Mouse (Mus musculus) left cerebral cortex, adult 18-20 months (tissue): ENCODE data around the gene Ank. TPM values are rescaled to one million over a fixed set of nuclear protein-coding genes. Genes with fewer than 3 reads are reported as not detected.
A peak's percentile ranks its signal among the peaks of the same experiment; 100 is the strongest.

Experiments
- DNase-seq, 2 experiments: peaks; one replicate each; pipeline ENCODE4 v3.0.0; 2021 to 2022; ENCODE audit warnings: low spot score in 2 of 2, mixed read lengths in 1 of 2
- total RNA-seq, 2 experiments: library from RNA; stranded (reverse); gene quantifications; 2 replicates each; pipeline ENCODE4 v1.2.3; 2021

Ank gene
- total RNA-seq, 2 experiments from 2014 or later, result 185 to 192 TPM

DNA sequence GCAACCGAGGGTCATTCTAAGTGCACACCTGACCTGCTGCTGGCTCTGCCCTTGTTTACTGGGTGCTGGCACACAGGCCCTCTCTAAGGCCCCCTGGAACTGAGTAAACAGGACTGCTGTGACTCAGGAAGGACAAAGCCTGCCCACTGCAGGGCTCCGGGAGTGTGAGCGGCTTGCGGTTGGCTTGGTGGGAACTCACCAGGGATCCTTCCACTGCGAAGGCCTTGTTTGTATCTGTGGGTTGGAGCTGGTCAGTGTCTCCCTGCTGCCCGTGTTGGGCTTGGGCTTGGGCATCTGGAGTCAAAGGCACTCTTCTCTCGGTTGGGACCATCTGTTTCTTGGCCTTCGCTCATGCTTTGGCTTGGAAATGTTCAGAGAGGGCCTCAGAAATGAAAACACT is 129.1 kb downstream of the Ank start:
- no peak for DNase-seq

- peak; percentile 41 to 51 for DNase-seq
Observed at GRCm38 (mm10) chr15:27596463-27597140, 130.1 kb downstream of the Ank start.

DNA sequence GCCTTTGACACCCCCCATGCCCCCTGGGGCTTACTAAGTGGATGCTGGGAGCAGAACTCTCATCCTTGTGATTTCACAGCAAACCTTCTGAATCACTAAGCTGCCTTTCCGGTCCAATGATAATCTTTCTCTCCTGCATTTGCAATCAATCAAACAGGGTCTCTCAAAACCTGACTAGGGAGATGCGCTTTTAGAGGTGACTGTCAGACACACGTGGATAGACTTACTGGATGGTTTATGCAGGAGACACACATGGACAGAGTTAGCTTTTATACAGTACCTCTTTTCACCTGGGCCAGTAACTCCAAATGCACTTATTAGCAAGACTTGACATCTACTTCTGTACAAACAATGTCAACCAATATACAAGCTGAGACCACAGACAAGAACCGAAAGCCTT is 131.0 kb downstream of the Ank start:
- no peak for DNase-seq

DNA sequence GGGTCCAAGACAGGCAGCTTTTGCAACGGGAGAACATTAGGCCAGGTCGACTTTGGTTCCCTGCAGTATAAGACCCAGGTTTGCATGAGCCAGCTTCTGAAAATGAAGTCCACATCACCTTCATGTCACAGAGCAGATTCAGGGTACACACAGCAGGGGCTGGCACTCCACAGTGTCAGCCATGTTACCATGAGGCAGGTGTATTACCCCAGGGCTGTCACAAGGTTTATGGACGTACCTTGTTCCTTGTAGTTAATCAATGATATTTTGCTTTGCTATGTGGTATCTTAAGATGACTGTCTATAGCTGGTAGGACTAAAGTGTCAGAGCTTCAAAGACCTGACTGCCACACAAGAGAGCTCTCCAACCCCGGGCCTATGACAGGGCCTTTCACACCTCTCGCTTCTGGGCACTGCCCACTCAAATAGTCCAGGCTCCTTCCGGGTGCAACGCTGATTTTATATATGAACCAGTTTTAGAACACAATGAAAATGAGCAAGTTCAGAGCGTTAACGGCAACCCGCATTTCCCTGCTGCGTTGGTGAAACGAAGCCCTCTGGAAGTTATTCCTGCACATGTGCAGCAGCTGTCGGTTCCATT is 132.4 kb downstream of the Ank start:
- DNase-seq, result no peak

DNA sequence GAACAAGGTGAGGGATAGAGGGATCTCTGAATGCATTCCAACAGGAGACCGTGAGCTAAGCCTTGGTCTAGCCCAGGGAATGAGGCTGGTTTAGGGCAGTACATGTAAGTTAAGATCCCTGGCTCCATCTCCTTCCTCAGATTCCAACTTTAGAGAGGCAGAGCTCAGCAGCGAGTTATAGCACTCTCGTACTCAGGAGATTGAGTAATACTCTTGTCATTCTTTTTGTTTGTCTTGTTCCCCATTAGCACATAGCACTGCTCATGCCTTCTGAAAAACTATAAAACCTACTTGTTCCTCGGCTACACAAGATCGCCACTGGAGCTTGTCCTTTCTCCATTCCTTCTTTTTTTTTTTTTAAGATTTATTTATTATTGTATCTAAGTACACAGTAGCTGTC is 134.0 kb downstream of the Ank start:
- DNase-seq, result no peak

- DNase-seq, result no peak
Observed at GRCm38 (mm10) chr15:27604558-27604957, 138.1 kb downstream of the Ank start.

DNA sequence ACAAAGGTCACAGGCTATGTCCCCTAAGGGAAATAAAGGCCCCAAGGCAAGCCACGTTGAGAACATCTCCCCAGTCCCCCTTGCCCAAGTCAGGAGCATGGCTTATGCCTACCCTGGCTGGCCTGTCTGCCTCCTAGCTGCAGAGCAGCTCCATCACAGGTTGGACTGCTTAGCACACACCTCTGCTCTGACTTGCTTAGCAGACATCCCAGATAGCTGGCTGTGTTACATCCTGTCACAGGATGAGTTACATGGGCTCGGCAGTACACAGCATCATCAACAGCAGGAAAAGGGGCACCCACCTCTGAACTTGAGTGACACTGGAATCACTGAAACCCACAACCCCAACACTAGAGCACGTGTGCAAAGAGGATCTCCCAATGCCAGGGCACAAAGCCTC is 138.8 kb downstream of the Ank start:
- DNase-seq, result no peak

- no peak for DNase-seq
Observed at GRCm38 (mm10) chr15:27609554-27609953, 143.1 kb downstream of the Ank start.

- DNase-seq, result peak; percentile 71 to 72
Observed at GRCm38 (mm10) chr15:27612533-27613221, 146.2 kb downstream of the Ank start.

DNA sequence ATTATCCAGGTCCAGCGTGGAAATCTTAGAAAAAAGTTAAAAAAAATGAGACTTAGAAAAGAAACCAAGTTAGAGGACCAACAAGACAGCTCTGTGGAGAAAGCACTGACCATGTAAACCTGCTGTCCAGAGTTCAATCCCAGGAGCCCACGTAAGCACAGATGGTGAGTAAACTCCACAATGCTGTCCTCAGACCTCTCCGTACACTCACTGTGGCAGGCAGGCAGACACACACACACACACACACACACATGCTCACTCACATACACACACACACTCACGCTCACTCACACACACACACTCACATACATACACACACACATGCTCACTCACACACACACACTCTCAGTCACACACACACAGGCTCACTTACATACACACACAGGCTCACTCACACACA is 146.8 kb downstream of the Ank start:
- DNase-seq, result no peak

DNA sequence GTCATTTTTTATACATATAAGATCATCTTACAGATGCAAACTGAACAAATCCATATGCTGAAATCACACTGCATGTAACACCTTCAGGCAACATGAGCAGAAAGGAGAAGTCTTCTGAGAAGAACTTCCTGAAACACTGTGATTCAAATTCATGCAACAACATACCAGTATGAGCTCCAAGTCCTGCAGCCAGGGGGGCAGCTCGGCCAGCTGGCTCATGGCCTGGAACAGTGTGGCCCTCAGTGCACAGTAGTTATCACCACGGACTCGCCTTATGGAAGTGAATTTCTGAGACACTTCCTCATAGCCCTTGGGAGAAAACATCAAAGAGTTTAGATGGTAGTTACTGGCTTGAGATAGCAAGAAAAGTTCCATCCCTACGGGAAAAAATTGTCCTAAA is 149.7 kb downstream of the Ank start:
- DNase-seq, result no peak

- DNase-seq, result no peak
Observed at GRCm38 (mm10) chr15:27617227-27617626, 150.8 kb downstream of the Ank start.

DNA sequence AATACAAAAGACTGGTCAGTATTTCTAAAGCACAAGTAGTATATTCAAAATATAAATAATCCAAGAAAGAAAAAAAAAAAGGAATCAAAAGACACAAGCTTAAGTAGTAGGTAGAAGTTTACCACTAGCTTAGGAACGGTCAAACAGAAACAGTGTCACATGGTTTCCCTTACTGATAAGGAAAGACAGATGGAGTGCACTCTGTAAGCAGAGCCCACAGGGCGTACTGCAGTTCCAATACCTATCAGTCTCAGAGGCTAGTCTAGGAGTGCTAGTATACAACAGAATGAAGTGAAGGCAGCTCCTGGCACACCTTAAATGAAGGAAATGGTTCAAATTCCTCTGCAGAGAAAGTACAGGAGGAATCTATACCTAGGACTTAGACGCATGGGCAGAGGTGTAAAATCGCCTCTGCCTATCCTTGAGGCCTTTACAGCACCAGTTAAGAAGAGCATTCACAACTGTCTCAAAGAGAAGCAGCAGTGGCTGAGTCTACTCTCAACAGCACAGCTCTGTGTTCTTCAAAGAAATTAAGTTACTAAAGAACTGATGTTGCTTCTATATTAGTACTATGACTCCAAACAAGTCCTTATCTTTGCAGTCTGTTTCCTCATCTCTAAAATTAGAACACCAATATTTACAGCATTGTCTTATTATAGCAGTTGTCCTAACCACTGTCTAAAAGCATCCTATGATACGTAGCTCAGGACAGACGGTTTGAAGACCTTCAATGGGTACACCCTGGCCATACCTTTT is 152.5 kb downstream of the Ank start:
- DNase-seq, result no peak

GRCm38 (mm10) chr15:27619683-27620082 is 153.2 kb downstream of the Ank start:
- no peak for DNase-seq

GRCm38 (mm10) chr15:27620475-27621185 is 154.2 kb downstream of the Ank start:
- no peak for DNase-seq

- no peak for DNase-seq
Observed at GRCm38 (mm10) chr15:27623286-27623685, 156.8 kb downstream of the Ank start.

DNA sequence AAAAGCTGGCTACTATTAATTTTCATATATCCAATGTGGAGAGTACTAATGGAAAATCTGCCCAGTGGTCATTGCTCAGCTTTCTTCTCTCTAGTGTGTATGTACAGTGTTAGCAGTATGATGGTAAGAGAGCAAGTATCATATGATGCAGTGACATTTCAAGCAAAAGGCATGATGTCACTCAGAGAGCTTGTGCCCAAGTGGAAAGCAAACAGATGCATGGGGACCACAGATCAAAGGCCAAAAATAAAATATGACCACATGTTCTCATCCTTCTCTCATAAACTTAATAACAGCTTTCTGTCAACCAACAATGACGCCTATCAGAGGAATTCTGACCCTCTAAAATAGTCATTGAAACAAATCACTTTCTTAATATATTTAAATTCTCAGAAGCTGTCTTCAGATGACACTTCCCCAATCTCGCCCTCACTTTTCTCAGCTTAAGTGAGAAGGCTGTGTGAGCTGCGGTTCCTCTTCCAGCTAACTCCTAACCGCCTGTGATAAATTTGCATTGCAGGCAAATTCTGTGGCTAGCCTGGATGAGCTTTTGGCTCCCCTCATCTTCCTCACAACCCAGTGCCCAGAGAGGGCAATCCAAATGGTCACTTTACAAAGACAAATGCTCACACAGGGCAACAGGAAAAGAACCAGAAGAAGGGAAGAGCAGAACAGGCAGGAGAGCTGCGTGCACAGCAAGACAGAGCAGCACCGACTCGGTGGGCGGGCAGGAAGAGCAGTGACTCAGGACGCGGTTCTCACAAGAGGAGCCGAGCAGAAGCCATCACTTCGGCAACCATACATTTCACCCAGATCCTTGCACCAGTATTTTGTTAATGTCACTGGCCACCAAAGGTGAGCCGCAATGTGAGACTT is 158.8 kb downstream of the Ank start:
- DNase-seq, result peak; percentile 34 to 57

DNA sequence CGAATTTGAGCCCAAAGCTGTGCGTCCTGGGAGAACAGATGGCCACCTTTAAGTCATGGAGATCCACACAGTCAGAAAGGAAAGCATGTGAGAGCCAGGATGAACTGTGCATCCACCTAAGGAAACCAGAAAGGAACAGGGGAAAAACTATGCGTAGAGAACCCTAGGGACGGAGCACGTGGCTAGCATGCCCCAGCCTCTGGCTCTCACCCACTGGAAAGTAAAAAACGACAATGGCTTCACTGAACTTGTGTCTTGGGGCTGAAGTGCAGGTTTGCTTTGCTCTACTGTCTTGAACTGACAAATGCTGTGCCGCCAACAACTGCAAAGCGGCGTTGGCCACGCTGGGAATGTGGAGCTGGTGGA is 159.4 kb downstream of the Ank start:
- no peak for DNase-seq

GRCm38 (mm10) chr15:27626314-27626713 is 159.8 kb downstream of the Ank start:
- no peak for DNase-seq

- DNase-seq, result no peak
Observed at GRCm38 (mm10) chr15:27627794-27628193, 161.3 kb downstream of the Ank start.
